Mouse (Mus musculus) small intestine, adult 2 months (tissue): ENCODE data around the gene Itch. TPM values are rescaled to one million over a fixed set of nuclear protein-coding genes. Genes with fewer than 3 reads are reported as not detected.

Experiments used
- H3K27ac ChIP-seq: fragments of 200-500 bp; 2 replicates; pipeline ENCODE4 v1.5.1; 2012; ENCODE audit warnings: low read depth, low read length, control low read depth, inconsistent platforms; ENCODE audit not compliant: insufficient read depth
- H3K27me3 ChIP-seq: fragments of 200-500 bp; 2 replicates; pipeline ENCODE4 v1.6.1; 2012; ENCODE audit warnings: mild to moderate bottlenecking, moderate library complexity, low read length, inconsistent platforms; ENCODE audit not compliant: control insufficient read depth, insufficient read depth
- H3K36me3 ChIP-seq: fragments of 200-500 bp; 2 replicates; pipeline ENCODE4 v1.6.1; 2012; ENCODE audit warnings: mild to moderate bottlenecking, low read length, control low read depth, inconsistent platforms; ENCODE audit not compliant: control insufficient read depth, insufficient read depth
- H3K4me1 ChIP-seq: fragments of 200-500 bp; 2 replicates; pipeline ENCODE4 v1.6.1; 2012; ENCODE audit warnings: low read length, inconsistent platforms, mixed read lengths; ENCODE audit not compliant: control insufficient read depth, insufficient read depth, insufficient read length
- H3K4me3 ChIP-seq: fragments of 200-500 bp; 2 replicates; pipeline ENCODE4 v1.5.1; 2012; ENCODE audit warnings: low read depth, mild to moderate bottlenecking, control low read depth, inconsistent platforms, low read length, moderate library complexity
- CTCF ChIP-seq: fragments of 200-500 bp; IDR thresholded peaks from 2 replicates; pipeline ENCODE4 v1.5.1; 2012; ENCODE audit warnings: low read depth, mild to moderate bottlenecking, control low read depth, inconsistent platforms, low read length, moderate library complexity, mixed read lengths; ENCODE audit not compliant: insufficient replicate concordance, insufficient read length; ENCODE audit errors: extremely low read depth
- POLR2A ChIP-seq: fragments of 200-500 bp; IDR thresholded peaks from 2 replicates; pipeline ENCODE4 v1.6.1; 2012; ENCODE audit warnings: low read depth, mild to moderate bottlenecking, control low read depth, inconsistent platforms, low read length, moderate library complexity
- WGBS: fragments of 180-500 bp; shearing (Covaris S2); methylation state at CpG from one replicate; pipeline ENCODE4 v1.1.7; 2018; 5-methylcytosine and 5-hydroxymethylcytosine counted together
- polyA plus RNA-seq: library from polyadenylated mRNA; depleted of rRNA; stranded (reverse); fragments of >200 nt; gene quantifications from 2 replicates; pipeline ENCODE4 v1.2.3, GENCODE M21; 2012

Itch gene
- polyA plus RNA-seq, 1 experiment = 9.6 TPM

DNA sequence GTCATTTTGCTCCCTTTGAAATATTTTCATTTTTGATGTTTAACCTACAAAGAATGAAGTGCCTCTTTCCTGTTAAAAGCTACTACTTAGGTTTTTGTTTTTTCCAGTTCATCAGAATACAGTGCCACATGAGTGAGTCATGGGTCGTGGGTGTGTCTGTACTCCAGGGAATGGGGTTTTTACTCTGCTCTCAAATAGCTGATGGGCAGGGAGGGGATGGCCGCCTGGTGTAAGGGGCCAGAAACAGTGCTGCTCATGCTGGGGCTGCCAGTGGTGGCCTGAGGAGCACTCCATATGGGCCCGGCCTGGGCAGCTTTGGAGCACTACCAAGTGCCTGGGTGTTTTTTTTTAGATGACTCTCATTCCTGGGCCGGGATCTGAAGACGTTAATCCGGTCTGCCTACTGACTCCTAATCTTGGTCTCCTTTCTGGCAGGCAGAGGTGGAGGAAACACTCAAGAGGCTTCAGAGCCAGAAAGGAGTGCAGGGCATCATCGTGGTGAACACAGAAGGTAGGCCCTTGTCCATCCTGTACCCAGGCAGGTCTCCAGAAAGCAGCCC is 109.1 kb downstream of the Itch start:
- WGBS = 74% methylated on average over 7 of the region's 7 CpGs
- Histone ChIP-seq H3K27ac (no peak overlapping the region), H3K4me1 (peaks cover 3% of the 10 kb centered on the region; the same call in 1 of the 2 replicates), H3K27me3 (no peaks in the 10 kb centered on the region), H3K4me3 (no peak overlapping the region), H3K36me3 (peaks cover 36% of the 10 kb centered on the region)
- no peak for TF ChIP-seq POLR2A
- no peak for TF ChIP-seq CTCF

DNA sequence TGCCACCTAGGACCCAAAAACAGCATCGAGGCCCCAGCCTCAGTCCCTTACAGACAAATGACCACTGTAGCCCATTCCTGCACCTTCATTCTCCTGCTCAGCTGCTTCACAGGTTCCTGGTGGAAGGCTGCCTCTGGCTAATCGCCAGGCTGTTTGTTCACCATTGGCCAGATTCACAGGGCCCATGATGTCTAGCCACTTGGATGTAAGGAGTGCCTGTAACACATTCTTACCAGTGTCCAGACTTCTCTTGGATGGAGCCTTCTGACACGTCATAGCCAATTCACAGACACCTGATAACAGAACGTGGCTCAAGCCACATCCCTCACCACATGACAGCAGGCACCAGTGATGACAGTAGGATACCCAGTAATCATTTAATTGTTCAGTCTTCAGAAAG is 112.9 kb downstream of the Itch start:
- H3K4me1 ChIP-seq = no peaks in the 10 kb centered on the region
- no peak overlapping the region for H3K27ac ChIP-seq
- WGBS = 90% methylated on average over 4 of the region's 4 CpGs
- TF ChIP-seq POLR2A = no peak
- H3K27me3 ChIP-seq = no peaks in the 10 kb centered on the region
- no peak overlapping the region for H3K4me3 ChIP-seq
- peaks cover 69% of the 10 kb centered on the region for H3K36me3 ChIP-seq

DNA sequence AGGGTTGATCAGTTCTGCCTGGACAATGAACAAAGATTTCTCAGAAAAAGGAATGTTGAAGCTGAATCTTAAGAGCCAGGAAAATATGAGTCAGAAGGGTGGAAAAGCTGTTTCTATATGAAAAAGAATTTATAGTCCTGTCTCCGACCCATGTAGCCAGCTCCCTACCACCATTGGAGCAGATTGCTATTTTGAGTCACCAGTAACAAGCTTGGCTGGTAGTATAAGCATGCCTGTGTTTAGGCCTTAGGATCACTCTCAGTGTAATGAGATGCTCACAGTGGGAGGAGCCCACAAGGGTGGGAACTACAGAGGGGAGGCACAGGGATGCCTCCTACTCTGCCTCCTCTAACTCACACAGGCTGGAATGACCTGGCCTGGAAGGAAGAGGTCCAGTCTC is 114.9 kb downstream of the Itch start:
- no peak for TF ChIP-seq POLR2A
- no peak for TF ChIP-seq CTCF
- no peaks in the 10 kb centered on the region for H3K4me1 ChIP-seq
- H3K4me3 ChIP-seq = no peak overlapping the region
- no peaks in the 10 kb centered on the region for H3K27me3 ChIP-seq
- WGBS = 94% methylated on average over 1 of the region's 1 CpGs
- H3K36me3 ChIP-seq = peaks cover 66% of the 10 kb centered on the region
- no peak overlapping the region for H3K27ac ChIP-seq

DNA sequence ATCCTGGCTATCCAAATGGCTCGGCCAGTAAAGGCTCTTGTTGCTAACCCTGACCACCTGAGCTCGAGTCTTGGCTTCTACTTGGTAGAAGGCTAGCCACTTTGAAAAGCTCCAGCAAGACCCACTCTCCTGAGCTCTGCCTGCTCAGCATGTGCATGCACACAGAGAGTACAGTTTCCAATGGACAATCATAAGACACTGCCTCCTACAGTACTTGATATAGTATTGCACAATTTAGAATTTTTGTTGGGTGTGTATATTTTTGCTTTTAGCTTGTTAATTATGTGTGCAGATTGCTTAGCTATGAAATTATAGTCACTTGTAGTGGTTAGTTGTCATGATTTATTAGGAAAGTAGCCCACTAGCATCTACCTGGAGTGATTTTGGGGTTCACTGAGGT is 115.4 kb downstream of the Itch start:
- TF ChIP-seq CTCF (no peak), POLR2A (no peak)
- WGBS = 88% methylated on average over 2 of the region's 2 CpGs

DNA sequence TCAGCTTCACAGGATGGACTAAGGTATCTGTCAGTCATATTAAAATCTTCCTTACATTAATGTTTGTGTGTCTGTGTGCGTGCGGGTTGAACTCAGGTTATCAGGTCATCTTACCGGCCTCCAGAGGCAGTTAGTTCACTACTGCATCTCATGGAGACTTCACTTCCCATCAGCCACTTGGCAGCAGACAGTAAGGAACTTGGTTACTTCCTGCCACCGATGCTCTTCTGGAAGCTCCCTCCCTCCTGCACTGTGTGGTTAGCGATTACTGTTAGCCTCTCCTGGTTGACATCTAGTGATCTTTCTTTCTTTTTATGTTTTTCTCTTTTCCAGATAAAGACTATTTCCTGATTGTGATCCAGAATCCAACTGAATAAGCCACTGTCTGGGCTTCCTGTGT is 116.3 kb downstream of the Itch start:
- 80% methylated on average over 5 of the region's 5 CpGs for WGBS
- H3K36me3 ChIP-seq = peaks cover 55% of the 10 kb centered on the region
- H3K4me3 ChIP-seq = no peak overlapping the region

More for the DNA sequence above, 115.4 kb downstream of the Itch start:
- Histone ChIP-seq H3K36me3 (peaks cover 63% of the 10 kb centered on the region), H3K27ac (no peak overlapping the region), H3K4me3 (no peak overlapping the region), H3K4me1 (no peaks in the 10 kb centered on the region), H3K27me3 (no peaks in the 10 kb centered on the region)

DNA sequence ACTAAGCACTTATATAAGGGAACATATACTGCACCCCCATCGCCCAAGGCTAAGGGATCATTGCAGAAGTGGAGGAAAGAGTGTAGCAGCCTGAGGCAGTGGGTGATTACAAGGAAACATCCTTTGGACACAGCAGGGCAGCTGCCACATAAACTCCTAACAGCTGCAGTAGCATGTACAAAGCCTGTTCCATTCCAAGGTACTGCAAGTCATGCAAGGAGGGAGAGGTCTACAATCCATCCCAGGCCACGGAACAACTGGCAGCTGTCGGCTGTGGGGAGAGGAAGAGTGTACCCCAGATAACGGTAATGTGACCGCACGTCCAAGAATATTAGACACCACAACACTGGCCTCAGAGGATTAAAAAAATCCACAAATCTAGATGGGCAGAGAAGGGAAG is 132.2 kb downstream of the Itch start:
- no peak for TF ChIP-seq CTCF
- no peak for TF ChIP-seq POLR2A
- no peaks in the 10 kb centered on the region for H3K27me3 ChIP-seq
- no peak overlapping the region for H3K27ac ChIP-seq
- 92% methylated on average over 6 of the region's 6 CpGs for WGBS
- H3K4me1 ChIP-seq = no peaks in the 10 kb centered on the region; the same call in 1 of the 2 replicates
- no peak overlapping the region for H3K4me3 ChIP-seq
- no peaks in the 10 kb centered on the region for H3K36me3 ChIP-seq

More for the DNA sequence above, 116.3 kb downstream of the Itch start:
- Histone ChIP-seq H3K4me1 (no peaks in the 10 kb centered on the region), H3K27ac (no peak overlapping the region), H3K27me3 (no peaks in the 10 kb centered on the region)
- TF ChIP-seq POLR2A (no peak), CTCF (no peak)

DNA sequence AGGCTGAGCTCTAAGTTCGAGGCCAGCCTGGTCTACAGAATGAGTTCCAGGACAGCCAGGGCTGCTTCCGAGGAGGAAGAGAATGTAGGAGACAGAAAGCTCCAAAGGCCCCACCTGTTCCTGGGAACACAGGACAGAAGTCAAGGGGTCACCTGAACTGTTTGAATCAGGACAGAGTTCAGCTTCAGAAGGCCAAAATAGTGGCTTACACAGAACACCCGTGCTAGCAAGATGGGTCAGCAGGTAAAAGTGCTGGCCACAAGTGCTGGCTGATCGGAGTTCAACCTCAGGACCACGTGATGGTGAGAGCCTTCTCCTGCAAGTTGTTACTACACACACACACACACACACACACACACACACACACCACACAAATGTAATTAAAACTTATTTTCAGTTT is 133.6 kb downstream of the Itch start:
- 80% methylated on average over 5 of the region's 5 CpGs for WGBS
- no peak overlapping the region for H3K4me3 ChIP-seq

More for the DNA sequence above, 133.6 kb downstream of the Itch start:
- TF ChIP-seq POLR2A = no peak
- TF ChIP-seq CTCF = no peak
- Histone ChIP-seq H3K27me3 (no peaks in the 10 kb centered on the region), H3K27ac (no peak overlapping the region), H3K36me3 (no peaks in the 10 kb centered on the region), H3K4me1 (no peaks in the 10 kb centered on the region; the same call in 1 of the 2 replicates)
